Mouse (Mus musculus) right cerebral cortex, adult 18-20 months (tissue): ENCODE data around the gene Serpina1f.
A peak's percentile ranks its signal among the peaks of the same experiment; 100 is the strongest.

Experiments used
- DNase-seq: peaks from one replicate; pipeline ENCODE4 v3.0.0; 2022; ENCODE audit warnings: mixed read lengths

Serpina1f gene

GRCm38 (mm10) chr12:103660076-103660475, 35.3 kb downstream of the Serpina1f start:
- no peak for DNase-seq

GRCm38 (mm10) chr12:103659171-103659570, 36.2 kb downstream of the Serpina1f start:
- DNase-seq = no peak

- DNase-seq = no peak
Measured at GRCm38 (mm10) chr12:103657991-103658390, 37.3 kb downstream of the Serpina1f start.

- no peak for DNase-seq
Measured at GRCm38 (mm10) chr12:103656848-103657626, 38.3 kb downstream of the Serpina1f start, which contains the start of gene Serpina6. Serpina6 (minus strand) TSS chr12:103657212.

GRCm38 (mm10) chr12:103655123-103656044, 39.9 kb downstream of the Serpina1f start:
- no peak for DNase-seq

- DNase-seq = no peak
Measured at GRCm38 (mm10) chr12:103653836-103654235, 41.5 kb downstream of the Serpina1f start.

- no peak for DNase-seq
Measured at GRCm38 (mm10) chr12:103646314-103646713, 49.0 kb downstream of the Serpina1f start.

GRCm38 (mm10) chr12:103644601-103645000, 50.7 kb downstream of the Serpina1f start:
- DNase-seq = no peak

GRCm38 (mm10) chr12:103643818-103644217, 51.5 kb downstream of the Serpina1f start:
- no peak for DNase-seq

GRCm38 (mm10) chr12:103643336-103643735, 52.0 kb downstream of the Serpina1f start:
- DNase-seq = peak; percentile 66
